Mouse (Mus musculus): Measurements from ENCODE around the gene 1700061G19Rik.

The 1700061G19Rik gene

DNA sequence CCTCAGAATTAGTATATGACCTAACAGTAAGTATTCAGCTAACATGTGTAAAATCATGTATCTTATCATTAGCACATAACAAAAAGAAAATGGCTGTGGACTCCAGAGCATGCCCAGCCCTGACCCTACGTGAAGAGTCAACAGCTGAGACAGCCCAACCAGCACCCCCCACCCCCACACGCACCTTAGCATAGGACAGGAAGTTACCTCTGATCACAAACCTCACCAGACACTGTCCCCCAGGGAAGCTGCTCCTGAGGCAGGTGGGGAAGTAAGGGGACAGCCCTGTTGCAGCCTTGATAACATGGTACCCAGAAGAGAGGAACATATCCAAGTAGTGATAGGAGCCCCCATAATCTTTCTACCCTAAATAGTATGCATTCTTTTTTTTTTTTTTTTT is 50.7 kb downstream of the 1700061G19Rik start:
- DNase-seq (ENCODE audit: low read depth, low spot score), result no peak

DNA sequence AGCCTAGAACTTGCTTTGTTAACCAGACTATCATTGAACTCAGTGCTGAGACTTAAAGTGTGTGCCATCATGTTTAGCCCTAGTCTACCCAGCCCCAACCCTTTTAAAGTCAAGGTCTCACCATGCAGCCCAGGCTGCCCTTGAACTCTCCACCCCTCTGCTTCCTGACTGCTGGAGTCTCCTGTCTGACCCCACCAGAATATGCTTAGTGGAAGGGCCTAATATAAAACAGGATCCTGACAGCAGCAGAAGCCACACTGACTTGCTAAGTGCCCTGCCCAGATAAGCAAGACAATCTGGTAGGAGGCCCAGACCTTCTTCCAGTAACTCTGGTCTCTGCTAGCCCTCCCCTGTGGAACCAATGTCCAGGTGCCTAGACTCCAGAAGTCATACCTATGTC is 53.8 kb downstream of the 1700061G19Rik start:
- no peak for DNase-seq (ENCODE audit: low read depth, low spot score)

DNA sequence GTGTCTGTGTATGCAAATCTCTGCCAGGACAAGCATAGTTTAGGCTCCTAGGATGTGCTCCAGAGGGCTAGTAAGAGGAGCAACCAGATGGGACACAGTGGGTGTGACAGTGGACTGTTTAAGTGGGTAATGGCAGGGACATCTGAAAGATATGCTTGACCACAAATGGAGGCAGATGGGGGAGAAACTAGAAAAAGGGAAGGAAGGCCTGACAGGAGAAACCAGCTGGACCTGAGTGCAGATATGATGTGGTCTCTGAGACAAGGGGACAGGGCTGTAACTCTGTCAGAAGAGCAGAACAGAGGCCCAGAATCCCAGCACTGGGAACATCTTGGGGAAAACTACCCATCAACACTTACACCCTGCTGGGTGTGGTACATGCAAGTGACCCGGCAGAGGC is 54.3 kb downstream of the 1700061G19Rik start:
- no peak for DNase-seq (ENCODE audit: low read depth, low spot score)

DNA sequence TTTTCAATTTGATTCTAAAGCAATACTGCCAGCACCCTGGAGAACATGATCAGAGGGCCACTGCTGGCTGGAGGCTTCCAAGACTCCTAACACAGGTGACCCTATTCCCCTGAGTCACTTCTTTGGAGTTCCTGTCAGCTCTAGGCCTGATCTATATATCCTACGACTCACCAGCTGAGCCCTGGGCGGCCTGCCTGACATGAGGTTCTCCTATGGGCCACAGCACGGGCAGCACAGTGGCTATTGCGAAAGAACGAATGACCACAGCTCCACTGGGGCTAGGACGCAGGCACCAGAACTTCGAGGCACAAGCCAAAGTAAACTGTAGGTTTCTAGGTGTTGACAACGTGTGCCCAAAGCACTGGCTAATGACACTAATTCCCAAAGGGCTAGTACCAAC is 54.7 kb downstream of the 1700061G19Rik start:
- DNase-seq (ENCODE audit: low read depth, low spot score), result no peak

DNA sequence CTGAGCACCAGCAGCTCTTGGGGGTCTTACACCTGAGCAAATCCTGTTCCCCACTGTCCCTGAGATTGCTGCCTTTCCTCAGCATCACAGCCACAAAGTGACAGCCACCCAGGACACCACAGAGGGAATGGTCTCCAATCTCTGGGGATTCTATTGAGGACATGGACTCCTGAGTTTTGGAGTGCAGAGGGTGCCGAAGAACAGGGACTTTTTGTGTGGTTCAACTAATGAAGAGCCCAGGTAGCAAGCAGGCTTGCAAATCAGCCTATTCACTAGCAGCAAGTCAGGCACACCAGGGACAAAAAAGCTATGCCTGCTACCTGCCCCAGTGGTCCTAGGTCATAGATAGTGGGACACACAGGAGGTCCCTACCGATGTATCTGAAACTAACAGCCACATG is 58.1 kb downstream of the 1700061G19Rik start:
- no peak for DNase-seq (ENCODE audit: low read depth, low spot score)

DNA sequence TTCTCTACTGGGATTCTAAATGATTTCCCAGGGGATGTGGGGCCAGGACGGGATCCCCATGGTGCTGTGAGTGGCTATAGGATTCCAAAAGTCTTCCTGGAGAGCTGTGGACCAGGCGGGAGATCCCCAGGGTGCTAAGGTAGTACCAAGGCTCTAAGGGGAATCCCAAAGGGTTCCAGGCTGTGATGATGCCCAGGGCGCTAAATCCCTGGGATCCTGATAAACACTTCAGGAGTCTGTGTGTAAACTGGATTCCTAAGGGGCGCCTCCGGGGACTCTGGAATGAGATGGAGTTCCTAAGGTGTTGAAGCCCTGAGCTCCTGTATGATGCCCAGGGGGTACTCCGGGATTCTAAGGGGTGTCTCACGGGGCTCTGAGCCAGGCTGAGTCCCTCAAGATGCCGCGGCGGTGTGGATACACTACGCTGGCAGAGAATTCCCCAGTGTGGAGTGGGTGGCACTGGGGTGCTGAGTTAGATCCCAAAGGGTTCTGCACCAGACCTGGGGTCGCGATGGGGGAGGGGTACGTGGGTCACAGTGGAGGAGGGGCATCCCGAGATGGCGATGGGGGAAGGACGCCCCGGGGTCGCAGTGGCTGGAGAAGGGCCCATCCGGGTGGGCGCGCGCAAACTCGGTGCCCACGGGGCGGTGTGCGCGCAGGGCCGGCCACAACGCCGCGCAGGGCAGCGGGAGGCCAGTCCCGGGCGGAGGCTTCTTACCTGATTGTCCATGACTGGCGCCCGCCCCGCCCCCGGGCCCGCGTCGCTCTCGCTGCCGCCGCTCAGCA is 59.5 kb downstream of the 1700061G19Rik start:
- DNase-seq (ENCODE audit: low read depth, low spot score), result no peak

DNA sequence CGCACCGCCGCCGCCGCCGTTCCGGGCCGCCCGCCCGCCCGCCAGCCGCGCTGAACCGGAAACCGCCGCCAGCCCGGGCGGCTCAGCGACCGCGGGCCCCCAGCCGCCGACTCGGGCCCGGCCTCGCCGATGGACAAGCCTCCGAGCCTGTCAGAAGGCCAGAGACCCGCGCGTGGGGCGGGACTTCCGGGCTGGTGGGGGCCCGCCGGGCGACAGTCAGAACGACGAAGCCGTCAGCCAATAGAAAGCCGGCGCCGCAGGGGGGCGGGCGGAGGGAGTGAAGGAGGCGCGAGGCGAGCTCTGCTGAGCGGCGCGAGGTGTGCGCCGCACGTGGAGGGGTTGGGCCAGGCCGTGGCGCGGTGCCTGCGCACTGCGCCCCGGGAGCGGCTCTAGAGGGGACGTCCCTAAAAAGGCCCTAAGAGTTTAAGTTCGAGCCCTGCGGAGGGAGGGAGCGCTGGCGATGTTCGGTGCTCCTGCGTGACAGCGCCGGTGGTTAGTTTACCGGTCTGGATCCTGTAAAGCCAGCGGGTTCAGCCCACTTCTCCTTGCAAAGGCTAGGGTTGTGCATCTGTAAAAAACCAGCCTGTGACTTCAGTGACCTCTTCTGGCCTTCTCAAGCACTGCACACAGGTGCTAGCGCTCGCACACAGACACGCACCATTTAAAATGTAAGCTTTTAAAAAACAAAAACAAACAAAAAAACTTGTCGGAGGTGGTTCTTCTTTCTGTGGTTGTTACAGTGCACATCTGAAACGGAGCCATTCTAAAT is 60.3 kb downstream of the 1700061G19Rik start, which contains the start of gene Mllt1:
Gene Mllt1 (minus strand): TSS at position 53 of the 769 bp plus-strand sequence.
- DNase-seq (ENCODE audit: low read depth, low spot score), result peak; percentile 94

DNA sequence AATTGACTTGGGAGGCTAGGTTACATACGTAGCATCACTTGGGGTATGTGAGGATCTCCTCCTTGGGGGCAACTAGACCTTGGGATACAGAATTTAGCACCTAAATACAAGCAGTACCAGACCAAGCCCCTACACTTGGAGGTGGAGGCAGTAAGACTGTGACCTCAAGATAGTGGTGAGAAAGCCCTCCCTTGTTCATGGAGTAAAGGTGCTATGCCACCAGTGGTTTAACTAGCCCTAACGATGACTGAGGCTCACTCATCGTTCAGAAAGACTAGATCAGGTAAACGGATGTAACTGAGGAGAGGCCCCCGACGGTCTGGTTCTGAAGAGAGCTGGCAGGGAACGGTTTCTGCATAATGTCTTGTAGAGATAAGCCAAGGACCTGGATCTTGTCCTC is 61.5 kb downstream of the 1700061G19Rik start:
- no peak for DNase-seq (ENCODE audit: low read depth, low spot score)
